Mouse (Mus musculus): ENCODE results near the gene Steap3.

- TF ChIP-seq CTCF (IDR thresholded peaks at IDR 0.05) (no peak), EP300 (IDR thresholded peaks at IDR 0.05) (no peak)
These were observed 109.9 kb downstream of the Steap3 start for GRCm38 (mm10) chr1:120162616-120163015.
